Mouse (Mus musculus) small intestine, adult 2 months (tissue): ENCODE data around the gene Cyth4.

Source experiments
- CTCF ChIP-seq: fragments of 200-500 bp; IDR thresholded peaks from 2 replicates; pipeline ENCODE4 v1.5.1; 2012; ENCODE audit warnings: low read depth, mild to moderate bottlenecking, control low read depth, inconsistent platforms, low read length, moderate library complexity, mixed read lengths; ENCODE audit not compliant: insufficient replicate concordance, insufficient read length; ENCODE audit errors: extremely low read depth
- POLR2A ChIP-seq: fragments of 200-500 bp; IDR thresholded peaks from 2 replicates; pipeline ENCODE4 v1.6.1; 2012; ENCODE audit warnings: low read depth, mild to moderate bottlenecking, control low read depth, inconsistent platforms, low read length, moderate library complexity

- TF ChIP-seq CTCF: no peak
- TF ChIP-seq POLR2A: no peak
These were observed 38.4 kb downstream of the Cyth4 start for GRCm38 (mm10) chr15:78635231-78635630.
